Mouse (Mus musculus) cerebellum, adult 2 months (tissue): Measurements from ENCODE around the gene Limch1.

Experiments
- CTCF ChIP-seq: fragments of 200-500 bp; IDR thresholded peaks from 2 replicates; pipeline ENCODE4 v1.5.1; 2011; ENCODE audit warnings: low read depth, mild to moderate bottlenecking, control low read depth, low read length, moderate library complexity, borderline replicate concordance; ENCODE audit not compliant: insufficient read depth
- POLR2A ChIP-seq: fragments of 200-500 bp; IDR thresholded peaks from 2 replicates; pipeline ENCODE4 v1.6.1; 2011; ENCODE audit warnings: low read length, control low read depth, borderline replicate concordance; ENCODE audit not compliant: insufficient read depth

DNA sequence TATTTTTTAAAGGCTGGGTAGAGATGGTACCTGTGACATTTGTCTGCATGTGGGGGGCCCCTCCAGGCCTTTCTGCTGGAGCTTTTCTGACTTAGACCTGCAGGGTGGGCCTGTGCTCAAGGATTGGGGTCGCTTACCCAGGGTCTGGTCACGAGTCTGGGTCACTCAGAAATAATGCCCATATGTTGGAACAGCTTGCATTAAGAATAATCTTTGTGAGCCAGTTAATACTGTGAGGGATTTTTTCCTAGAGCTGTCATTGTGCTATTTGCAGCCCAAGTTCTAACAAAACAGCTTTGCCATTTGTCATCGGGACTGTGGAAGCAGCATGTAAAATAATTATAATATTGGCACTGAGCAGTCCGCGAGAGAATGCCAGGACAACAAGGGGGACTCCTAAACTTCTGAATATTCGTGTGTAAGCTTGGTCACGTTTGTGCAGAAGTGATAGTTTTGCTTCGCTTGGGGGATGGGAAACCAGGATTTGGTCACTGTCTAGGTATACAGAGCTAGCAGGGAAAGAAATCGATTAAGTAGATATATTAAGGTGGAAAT, 63.5 kb downstream of the Limch1 start:
- no peak for TF ChIP-seq CTCF
- TF ChIP-seq POLR2A = no peak
